In genomic region chr6:127841326-127841725, GRCm38 (mm10) we compare ENCODE assay signal across 18 mouse cellular contexts.
"Had no signal": no experiment of that assay in that cellular context is flagged by ENCODE, and none has a peak within 500 bp of the region (broad histone marks: within the 10 kb centered on the region; RNA-seq: fewer than 3 reads in every experiment).

No protein-coding gene starts in this region.

- H3K27ac ChIP-seq: midbrain, embryonic 10.5 days; midbrain, embryonic 12.5 days; neural tube, embryonic 13.5 days; neural tube, embryonic 15.5 days had no signal

- H3K4me3 ChIP-seq: midbrain, embryonic 10.5 days; midbrain, embryonic 12.5 days; myocyte; neural tube, embryonic 13.5 days; neural tube, embryonic 15.5 days had no signal

- DNase-seq: lung, adult 18-20 months; lung, embryonic 14.5 days; lung, postnatal 10 days; lung, postnatal 4 days; midbrain, embryonic 14.5 days; retina, postnatal 1 day; right cerebral cortex, adult 18-20 months; right cerebral cortex, postnatal 25 days; right cerebral cortex, postnatal 4 days; spleen, adult 18-20 months; thymus, adult 18-20 months; thymus, postnatal 25 days; thymus, postnatal 4 days had no signal

- H3K36me3 ChIP-seq: midbrain, embryonic 10.5 days; midbrain, embryonic 12.5 days; neural tube, embryonic 13.5 days; neural tube, embryonic 15.5 days had no signal

- H3K4me1 ChIP-seq: midbrain, embryonic 12.5 days; neural tube, embryonic 13.5 days; neural tube, embryonic 15.5 days had no signal

- H3K27me3 ChIP-seq: midbrain, embryonic 12.5 days; neural tube, embryonic 13.5 days; neural tube, embryonic 15.5 days had no signal
